Comparison of ENCODE assay signal across 10 mouse cellular contexts in genomic region chr13:94328063-94328462, GRCm38 (mm10). TPM values are rescaled to one million over a fixed set of nuclear protein-coding genes. Genes with fewer than 3 reads are reported as not detected.
A peak's percentile ranks its signal among the peaks of the same experiment; 100 is the strongest.
DNase-seq lines count a peak whose midpoint lies in the region; ATAC-seq lines count a peak whose summit lies in the region.
"Had no signal": no experiment of that assay in that cellular context is flagged by ENCODE, and none has a peak within 500 bp of the region (broad histone marks: within the 10 kb centered on the region; RNA-seq: fewer than 3 reads in every experiment).

No protein-coding gene starts in this region.

- no peaks in the 10 kb centered on the region for H3K27me3 ChIP-seq in kidney, embryonic 15.5 days
- H3K27me3 ChIP-seq: embryonic facial prominence, embryonic 13.5 days had no signal

- H3K9ac ChIP-seq in kidney, embryonic 15.5 days, result no peak overlapping the region
- H3K9ac ChIP-seq: embryonic facial prominence, embryonic 13.5 days had no signal

- H3K9me3 ChIP-seq in kidney, embryonic 15.5 days (replicated peaks), result no peaks in the 10 kb centered on the region
- H3K9me3 ChIP-seq: embryonic facial prominence, embryonic 13.5 days had no signal

- no peaks in the 10 kb centered on the region for H3K36me3 ChIP-seq in kidney, embryonic 15.5 days
- H3K36me3 ChIP-seq: embryonic facial prominence, embryonic 13.5 days; hindbrain, embryonic 10.5 days had no signal

- no peak overlapping the region for H3K4me3 ChIP-seq in kidney, embryonic 15.5 days (replicated peaks)
- H3K4me3 ChIP-seq: embryonic facial prominence, embryonic 13.5 days; hindbrain, embryonic 10.5 days had no signal

- peak; percentile 22 to 34 for DNase-seq in urinary bladder, adult 18-20 months (ENCODE audit: low spot score in 2 of 2)
- no peak for DNase-seq in urinary bladder, postnatal 4 days (ENCODE audit: low spot score in 2 of 2)
- DNase-seq in embryo, embryonic 9.5 days (ENCODE audit: extremely low spot score), result peak; percentile 16
- peak; percentile 22 to 28 for DNase-seq in urinary bladder, postnatal 36 days (ENCODE audit: low spot score in 2 of 2)
- DNase-seq in layer of hippocampus, adult 9-10 months (ENCODE audit: low spot score), result no peak
- no peak for DNase-seq in cerebellum, adult 9-11 months
- DNase-seq in T-cell, adult 2 months (ENCODE audit: low spot score), result no peak

- H3K27ac ChIP-seq in kidney, embryonic 15.5 days, result peak overlapping the region; percentile 72
- H3K27ac ChIP-seq: embryonic facial prominence, embryonic 13.5 days; hindbrain, embryonic 10.5 days had no signal

- H3K4me1 ChIP-seq in kidney, embryonic 15.5 days, result no peaks in the 10 kb centered on the region
- H3K4me1 ChIP-seq: embryonic facial prominence, embryonic 13.5 days; hindbrain, embryonic 10.5 days had no signal

- no peak overlapping the region for H3K4me2 ChIP-seq in kidney, embryonic 15.5 days
- H3K4me2 ChIP-seq: embryonic facial prominence, embryonic 13.5 days had no signal

- peak; percentile 60; the same call in 1 of the 2 replicates for ATAC-seq in kidney, embryonic 15.5 days (replicated peaks; ENCODE audit: low FRiP score)

- WGBS in kidney, embryonic 15.5 days, result 50% methylated on average over 3 of the region's 3 CpGs

RNA-seq across cellular contexts. Expression of gene Ap3b1, which starts 30.7 kb away (rescaled TPM):
- polyA plus RNA-seq in kidney, embryonic 15.5 days (2015; fragmentation: Nextera tagmentation; extraction: Ambion mirVana), result 43.9 and 46.7 TPM in 2 replicates

RNA-seq across cellular contexts. Expression of gene Scamp1, which starts 42.4 kb away (rescaled TPM):
- polyA plus RNA-seq in kidney, embryonic 15.5 days (2015; fragmentation: Nextera tagmentation; extraction: Ambion mirVana), result 33.2 and 33.9 TPM in 2 replicates

Comparison
In these comparisons a context has a peak if more than half of its experiments do, and no peak if none do; other contexts are left out.
1. DNase-seq: peak in urinary bladder, adult 18-20 months (2 of 2), embryo, embryonic 9.5 days (single experiment) and urinary bladder, postnatal 36 days (2 of 2); none in urinary bladder, postnatal 4 days (0 of 2), layer of hippocampus, adult 9-10 months (single experiment), cerebellum, adult 9-11 months (single experiment) and T-cell, adult 2 months (single experiment).